Mouse (Mus musculus) heart, postnatal 0 days (tissue): ENCODE measurements around the gene Dcaf1. TPM values are rescaled to one million over a fixed set of nuclear protein-coding genes. Genes with fewer than 3 reads are reported as not detected.

Source experiments
- ATAC-seq: fragments of 200-750 bp; cut with Nextera tagmentation; 2 replicates; pipeline ENCODE4 v1.8.0; 2017; ENCODE audit warnings: low read depth, moderate number of reproducible peaks, moderate library complexity; ENCODE audit not compliant: insufficient read depth
- DNase-seq: peaks from one replicate; pipeline ENCODE4 v3.0.0-alpha.2; 2016; ENCODE audit warnings: low spot score
- H3K27ac ChIP-seq: fragments of 300-500 bp; sonication (generic); 2 replicates; pipeline ENCODE4 v1.5.1; 2014; ENCODE audit warnings: low read depth, mild to moderate bottlenecking
- H3K27me3 ChIP-seq: fragments of 300-500 bp; sonication (generic); 2 replicates; pipeline ENCODE4 v1.6.1; 2014; ENCODE audit warnings: low read length, mixed read lengths; ENCODE audit not compliant: control insufficient read depth, insufficient read depth
- H3K36me3 ChIP-seq: fragments of 300-500 bp; sonication (generic); replicated peaks from 2 replicates; pipeline ENCODE4 v1.6.1; 2014; ENCODE audit warnings: low read length, mixed read lengths; ENCODE audit not compliant: control insufficient read depth, insufficient read depth
- H3K4me1 ChIP-seq: fragments of 300-500 bp; sonication (generic); 2 replicates; pipeline ENCODE4 v1.6.1; 2014; ENCODE audit warnings: antibody characterized with exemption; ENCODE audit not compliant: control insufficient read depth, insufficient read depth
- H3K4me2 ChIP-seq: fragments of 300-500 bp; sonication (generic); 2 replicates; pipeline ENCODE4 v1.6.1; 2014; ENCODE audit warnings: low read depth, mild to moderate bottlenecking, low read length, moderate library complexity
- H3K4me3 ChIP-seq: fragments of 300-500 bp; sonication (generic); 2 replicates; pipeline ENCODE4 v1.5.1; 2014; ENCODE audit warnings: low read depth, low read length
- H3K9ac ChIP-seq: fragments of 300-500 bp; sonication (generic); replicated peaks from 2 replicates; pipeline ENCODE4 v1.6.1; 2014; ENCODE audit warnings: low read depth, low read length, mixed read lengths
- H3K9me3 ChIP-seq: fragments of 300-500 bp; sonication (generic); replicated peaks from 2 replicates; pipeline ENCODE4 v1.6.1; 2016; ENCODE audit warnings: low read length; ENCODE audit not compliant: control insufficient read depth
- CTCF ChIP-seq: IDR thresholded peaks from 2 replicates; pipeline ENCODE4 v1.5.1; 2016; ENCODE audit warnings: antibody characterized with exemption, control low read depth, low read depth
- EP300 ChIP-seq: IDR thresholded peaks from 2 replicates; pipeline ENCODE4 v1.6.1; 2016; ENCODE audit warnings: antibody characterized with exemption, low read depth
- WGBS: fragments of 180-500 bp; shearing (Covaris S2); extraction: QIAGEN DNeasy Blood & Tissue Kit; methylation state at CpG from one replicate; pipeline ENCODE4 v1.1.7; 2014; 5-methylcytosine and 5-hydroxymethylcytosine counted together
- polyA plus RNA-seq: library from polyadenylated mRNA; unstranded; fragments of >200 nt; fragmentation: Nextera tagmentation; extraction: Ambion mirVana; gene quantifications from 2 replicates; pipeline ENCODE4 v1.2.1, GENCODE M21; 2015
- total RNA-seq: library from RNA; depleted of rRNA; stranded (reverse); fragments of >200 nt; gene quantifications from 2 replicates; pipeline ENCODE4 v1.2.3, GENCODE M21; 2014; ENCODE audit warnings: low replicate concordance

Dcaf1 gene
- total and polyA plus RNA-seq, 2 experiments from 2014 or later, result 6.4 to 19.7 TPM

- no peaks in the 10 kb centered on the region for H3K27me3 ChIP-seq
- peaks cover 72% of the 10 kb centered on the region for H3K36me3 ChIP-seq
- H3K4me3 ChIP-seq, result no peak overlapping the region
- H3K9me3 ChIP-seq, result no peaks in the 10 kb centered on the region
- ATAC-seq, result no peak
- no peak overlapping the region for H3K9ac ChIP-seq
- no peak for DNase-seq
- TF ChIP-seq CTCF, result peak; percentile 21; the same call in 1 of the 2 replicates
- TF ChIP-seq EP300, result no peak
- 100% methylated on average over 1 of the region's 1 CpGs for WGBS
- H3K4me1 ChIP-seq, result no peaks in the 10 kb centered on the region
- H3K27ac ChIP-seq, result no peak overlapping the region
- no peak overlapping the region for H3K4me2 ChIP-seq
Observed at GRCm38 (mm10) chr9:106840569-106840968, 18.9 kb downstream of the Dcaf1 start.

- DNase-seq (no peak), ATAC-seq (no peak)
- Histone ChIP-seq H3K4me3 (no peak overlapping the region), H3K4me2 (no peak overlapping the region), H3K9me3 (no peaks in the 10 kb centered on the region), H3K9ac (no peak overlapping the region), H3K27ac (no peak overlapping the region), H3K4me1 (no peaks in the 10 kb centered on the region), H3K36me3 (peaks cover 69% of the 10 kb centered on the region), H3K27me3 (no peaks in the 10 kb centered on the region)
- TF ChIP-seq CTCF (no peak), EP300 (no peak)
- WGBS, result 93% methylated on average over 6 of the region's 6 CpGs
Observed at GRCm38 (mm10) chr9:106842800-106843199, 21.1 kb downstream of the Dcaf1 start.

GRCm38 (mm10) chr9:106856664-106857063, 35.0 kb downstream of the Dcaf1 start:
- no peaks in the 10 kb centered on the region for H3K9me3 ChIP-seq
- H3K4me1 ChIP-seq, result no peaks in the 10 kb centered on the region
- no peak for TF ChIP-seq CTCF
- no peak for TF ChIP-seq EP300
- H3K4me2 ChIP-seq, result no peak overlapping the region
- peaks cover 85% of the 10 kb centered on the region for H3K36me3 ChIP-seq
- H3K27ac ChIP-seq, result no peak overlapping the region
- no peak overlapping the region for H3K4me3 ChIP-seq
- ATAC-seq, result no peak
- H3K27me3 ChIP-seq, result no peaks in the 10 kb centered on the region
- no peak overlapping the region for H3K9ac ChIP-seq
- WGBS, result 73% methylated on average over 3 of the region's 3 CpGs
- no peak for DNase-seq

GRCm38 (mm10) chr9:106858036-106858435, 36.4 kb downstream of the Dcaf1 start:
- Histone ChIP-seq H3K4me1 (no peaks in the 10 kb centered on the region), H3K36me3 (peaks cover 84% of the 10 kb centered on the region), H3K27ac (no peak overlapping the region), H3K9me3 (no peaks in the 10 kb centered on the region), H3K9ac (no peak overlapping the region), H3K27me3 (no peaks in the 10 kb centered on the region), H3K4me3 (no peak overlapping the region), H3K4me2 (no peak overlapping the region)
- TF ChIP-seq EP300 (no peak), CTCF (no peak)
- ATAC-seq (no peak), DNase-seq (no peak)
- 86% methylated on average over 11 of the region's 11 CpGs for WGBS

- no peak for ATAC-seq
- H3K4me2 ChIP-seq, result no peak overlapping the region
- no peaks in the 10 kb centered on the region for H3K27me3 ChIP-seq
- no peak overlapping the region for H3K4me3 ChIP-seq
- no peaks in the 10 kb centered on the region for H3K4me1 ChIP-seq
- no peak overlapping the region for H3K9ac ChIP-seq
- H3K27ac ChIP-seq, result no peak overlapping the region
- H3K9me3 ChIP-seq, result no peaks in the 10 kb centered on the region
- H3K36me3 ChIP-seq, result peaks cover 55% of the 10 kb centered on the region
- DNase-seq, result no peak
- TF ChIP-seq EP300, result no peak
- TF ChIP-seq CTCF, result no peak
- 78% methylated on average over 5 of the region's 5 CpGs for WGBS
Observed at GRCm38 (mm10) chr9:106874216-106874615, 52.5 kb downstream of the Dcaf1 start.

- Histone ChIP-seq H3K36me3 (peaks cover 70% of the 10 kb centered on the region), H3K4me1 (no peaks in the 10 kb centered on the region), H3K4me3 (no peak overlapping the region), H3K9me3 (no peaks in the 10 kb centered on the region), H3K9ac (no peak overlapping the region), H3K4me2 (no peak overlapping the region), H3K27me3 (no peaks in the 10 kb centered on the region), H3K27ac (no peak overlapping the region)
- no peak for ATAC-seq
- TF ChIP-seq EP300 (no peak), CTCF (no peak)
- no peak for DNase-seq
- WGBS, result 83% methylated on average over 3 of the region's 3 CpGs
Observed at GRCm38 (mm10) chr9:106876666-106877065, 55.0 kb downstream of the Dcaf1 start.
